Mouse (Mus musculus) bone marrow macrophage, adult 2 months (primary cell): ENCODE results near the gene Ubxn11. TPM values are rescaled to one million over a fixed set of nuclear protein-coding genes. Genes with fewer than 3 reads are reported as not detected.
A peak's percentile ranks its signal among the peaks of the same experiment; 100 is the strongest.

Experiments used
- H3K27ac ChIP-seq: 2 replicates; pipeline ENCODE4 v1.5.1; 2012; ENCODE audit warnings: low read depth, low read length; ENCODE audit not compliant: insufficient read depth
- H3K4me1 ChIP-seq: 2 replicates; pipeline ENCODE4 v1.6.1; 2012; ENCODE audit warnings: low read length; ENCODE audit not compliant: control insufficient read depth, insufficient read depth
- H3K4me3 ChIP-seq: 2 replicates; pipeline ENCODE4 v1.5.1; 2012; ENCODE audit warnings: mild to moderate bottlenecking, low read length, moderate library complexity; ENCODE audit not compliant: insufficient read depth
- CTCF ChIP-seq: IDR thresholded peaks from 2 replicates; pipeline ENCODE4 v1.5.1; 2012; ENCODE audit warnings: low read depth, mild to moderate bottlenecking, low read length, moderate library complexity
- POLR2A ChIP-seq: IDR thresholded peaks from 2 replicates; pipeline ENCODE4 v1.6.1; 2012; ENCODE audit warnings: mild to moderate bottlenecking, low read depth, low read length, borderline replicate concordance
- polyA plus RNA-seq: library from polyadenylated mRNA; stranded (reverse); fragments of >200 nt; gene quantifications from 2 replicates; pipeline ENCODE4 v1.2.4, GENCODE M21; 2012; ENCODE audit not compliant: missing spikeins, insufficient read depth, insufficient read length

Gene Ubxn11
- 2.5 and 5.8 TPM in 2 replicates for polyA plus RNA-seq

DNA sequence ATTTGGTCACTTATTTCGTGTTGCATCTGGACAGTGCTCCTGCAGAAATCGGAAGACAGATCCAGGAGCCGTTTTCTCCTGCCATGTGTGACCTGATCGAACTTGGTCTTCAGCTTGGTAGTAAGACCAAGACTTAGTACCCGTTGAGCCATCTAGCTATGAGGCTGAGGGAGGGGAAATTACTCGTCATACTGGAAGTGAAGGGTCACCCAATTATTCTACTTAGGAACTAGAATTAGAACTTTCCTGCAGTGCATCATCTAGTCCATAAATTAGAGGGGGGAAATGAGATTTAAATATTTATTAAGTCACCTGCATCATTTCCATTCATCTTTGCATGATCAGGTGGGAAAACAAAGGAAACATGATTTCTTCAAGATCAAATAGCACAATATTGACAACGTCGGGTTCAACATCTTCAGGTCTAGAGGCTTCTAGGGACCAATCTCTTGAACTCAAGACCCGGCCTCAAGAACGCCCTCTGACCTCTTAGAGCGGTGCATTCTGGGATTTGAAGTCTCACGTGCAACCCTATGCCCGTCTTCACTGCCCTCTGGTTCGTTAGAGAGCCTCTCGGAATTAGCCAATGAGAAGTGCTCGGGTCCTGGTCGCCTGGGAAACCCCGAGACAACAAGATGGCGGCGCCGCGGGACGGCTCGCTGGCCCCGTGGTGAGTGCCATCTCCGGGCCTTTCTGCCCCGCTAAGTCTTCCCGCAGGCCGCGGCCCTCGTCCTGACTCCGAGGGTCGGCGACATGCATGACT lies at the start of gene Ubxn11:
Gene Ubxn11 (plus strand): TSS at position 592 of the 763 bp plus-strand sequence.
- Histone ChIP-seq H3K4me1 (peaks cover 38% of the 10 kb centered on the region), H3K4me3 (peak within 1 kb of the TSS; percentile 96), H3K27ac (no peak within 1 kb of the TSS)
- no peak for TF ChIP-seq CTCF
- no peak for TF ChIP-seq POLR2A

DNA sequence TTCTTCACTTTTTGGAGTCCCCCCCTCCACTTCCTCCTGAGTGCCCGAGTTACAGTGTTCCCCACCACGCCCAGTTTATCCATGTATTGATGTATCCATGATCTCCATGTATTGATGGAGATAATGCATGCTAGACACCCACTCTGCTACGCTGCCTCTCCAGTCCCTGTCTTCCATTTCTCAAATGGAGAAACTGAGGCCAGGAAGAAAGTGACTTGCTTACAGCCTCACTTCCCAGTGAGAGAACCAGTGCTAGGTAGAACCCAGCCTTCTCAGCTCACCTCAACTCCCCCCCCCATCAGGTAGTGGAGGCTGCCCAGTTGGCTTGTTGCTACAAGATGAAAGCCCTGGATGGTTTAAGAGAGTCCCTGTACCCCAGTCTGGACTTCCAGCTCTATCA lies 48.8 kb upstream of the Ubxn11 start, which contains the start of gene Zfp683:
Gene Zfp683 (plus strand): TSS at position 301 of the 400 bp plus-strand sequence.
- no peak within 1 kb of the TSS for H3K4me3 ChIP-seq
- H3K4me1 ChIP-seq: no peaks in the 10 kb centered on the region
- no peak for TF ChIP-seq POLR2A
- no peak for TF ChIP-seq CTCF
- H3K27ac ChIP-seq: no peak within 1 kb of the TSS

DNA sequence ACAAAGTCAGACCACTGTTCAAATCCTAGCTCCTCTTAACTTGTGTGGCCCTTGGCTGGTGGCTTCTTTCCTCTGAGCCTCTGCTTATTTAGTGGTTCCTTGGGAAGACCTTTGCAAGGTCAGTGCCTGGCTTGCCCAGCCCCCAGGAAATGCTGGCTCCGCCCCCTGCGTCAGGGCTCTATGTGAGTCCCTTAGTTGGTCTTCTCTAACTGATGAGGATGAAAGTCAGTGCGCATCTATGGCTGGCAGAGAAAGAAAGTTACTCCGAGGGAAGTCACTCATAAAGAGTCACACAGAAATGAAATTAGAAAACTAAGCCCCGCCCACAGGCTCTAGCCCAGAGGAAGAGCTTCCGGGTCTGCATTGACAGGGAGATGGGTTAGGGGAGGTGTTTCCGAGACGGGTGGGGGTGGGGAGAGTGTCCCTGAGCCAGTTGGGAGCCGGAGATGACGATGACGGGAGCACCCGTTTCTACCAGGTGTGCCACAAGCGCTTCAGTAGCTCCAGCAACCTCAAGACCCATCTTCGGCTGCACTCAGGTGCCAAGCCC lies 44.1 kb upstream of the Ubxn11 start:
- Histone ChIP-seq H3K4me3 (peak overlapping the region; percentile 5; the same call in 1 of the 2 replicates), H3K4me1 (no peaks in the 10 kb centered on the region), H3K27ac (no peak overlapping the region)
- no peak for TF ChIP-seq POLR2A
- TF ChIP-seq CTCF: no peak

DNA sequence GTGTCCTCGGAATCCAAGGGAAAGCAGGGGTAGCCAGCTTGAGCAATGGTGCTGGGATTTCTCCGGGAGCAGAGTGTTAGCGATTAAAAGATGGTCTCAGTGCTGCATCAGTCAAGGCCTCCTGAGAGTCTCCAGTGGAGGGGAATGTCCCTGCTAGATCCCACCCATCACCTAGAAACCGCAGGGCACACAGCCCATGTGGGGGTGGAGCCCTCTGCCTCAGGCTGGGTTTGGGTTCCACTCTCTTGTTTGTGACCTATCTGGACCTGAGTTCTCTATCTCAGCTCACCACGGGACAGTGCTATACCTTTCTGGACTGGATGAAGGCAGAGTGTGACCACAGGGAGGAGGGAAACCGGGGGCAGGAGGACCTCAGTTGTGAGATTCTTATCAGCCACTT lies 43.5 kb upstream of the Ubxn11 start:
- no peaks in the 10 kb centered on the region for H3K4me1 ChIP-seq
- TF ChIP-seq POLR2A (no peak), CTCF (no peak)
- H3K4me3 ChIP-seq: no peak overlapping the region
- H3K27ac ChIP-seq: no peak overlapping the region

DNA sequence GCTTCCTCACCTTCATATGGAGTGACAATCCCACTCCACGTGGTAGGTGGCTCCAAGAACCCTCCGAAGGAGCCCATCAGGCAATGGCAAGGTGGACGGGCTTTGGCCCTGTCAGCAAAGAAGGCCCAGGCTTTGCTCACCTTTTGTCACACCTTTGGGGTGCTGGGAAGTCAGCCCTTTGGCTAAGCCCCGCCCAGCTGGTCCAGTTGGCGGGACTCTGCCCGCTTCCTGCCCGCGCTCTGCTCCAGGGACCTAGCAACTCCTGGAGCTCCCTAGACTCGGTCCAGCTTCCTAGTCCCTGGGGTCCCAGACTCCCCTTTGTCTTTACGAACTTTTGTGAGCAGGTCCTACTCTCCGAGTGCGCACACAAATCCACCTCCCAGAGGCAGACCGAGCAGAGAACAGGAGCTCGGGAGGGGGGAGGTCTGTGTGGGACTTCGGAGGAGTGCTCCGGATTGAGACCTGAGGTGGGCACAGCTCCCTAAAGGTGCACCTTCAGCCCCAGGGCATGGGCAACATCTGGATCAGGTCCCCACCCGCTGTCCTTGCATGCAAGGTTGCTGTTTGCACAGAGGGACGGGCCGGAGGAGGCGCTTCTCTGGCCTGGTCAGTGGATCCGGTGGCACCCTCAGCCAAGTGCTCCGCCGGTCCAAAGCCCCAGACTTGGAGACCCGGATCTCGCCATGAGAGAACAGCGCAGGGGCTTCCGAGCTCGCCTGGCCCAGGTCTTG lies 42.1 kb upstream of the Ubxn11 start, which contains the start of gene Crybg2:
Gene Crybg2 (plus strand): TSS at position 681 of the 731 bp plus-strand sequence.
- H3K4me3 ChIP-seq: no peak within 1 kb of the TSS
- H3K4me1 ChIP-seq: no peaks in the 10 kb centered on the region
- H3K27ac ChIP-seq: no peak within 1 kb of the TSS
- TF ChIP-seq POLR2A (no peak), CTCF (no peak)

DNA sequence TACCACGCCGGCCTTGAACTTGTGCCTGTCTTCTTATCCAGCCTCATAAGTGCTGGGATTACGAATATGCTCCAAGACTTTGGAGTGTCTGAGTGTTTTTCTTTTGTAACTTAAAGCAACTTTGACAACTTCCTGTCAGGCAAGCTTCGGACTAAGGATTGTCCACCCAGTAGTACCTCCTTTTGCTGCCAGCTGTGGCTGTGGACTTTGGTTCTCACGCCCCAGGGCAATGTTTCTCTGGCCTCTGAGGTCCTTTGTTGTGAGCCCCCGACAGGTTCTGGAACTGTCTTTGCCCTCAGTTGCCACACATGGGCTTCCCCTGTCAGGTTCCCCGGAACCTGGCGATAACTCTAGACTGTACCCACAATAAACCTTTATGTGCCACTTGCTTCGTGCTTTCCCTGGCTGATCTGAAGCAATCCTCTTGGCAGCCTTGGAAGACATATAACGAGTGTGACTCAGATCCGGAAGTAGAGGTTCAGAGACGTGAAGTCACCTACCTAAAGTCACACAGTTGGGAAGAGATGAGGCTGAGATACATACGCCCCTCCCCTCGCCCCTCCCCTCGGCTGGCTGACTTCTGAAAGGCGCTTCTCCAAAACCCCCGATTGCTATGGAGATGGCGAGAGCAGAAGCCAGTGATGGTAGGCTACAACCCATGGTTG lies 41.1 kb upstream of the Ubxn11 start:
- H3K4me3 ChIP-seq: no peak overlapping the region
- H3K27ac ChIP-seq: no peak overlapping the region
- TF ChIP-seq POLR2A (no peak), CTCF (no peak)
- no peaks in the 10 kb centered on the region for H3K4me1 ChIP-seq

DNA sequence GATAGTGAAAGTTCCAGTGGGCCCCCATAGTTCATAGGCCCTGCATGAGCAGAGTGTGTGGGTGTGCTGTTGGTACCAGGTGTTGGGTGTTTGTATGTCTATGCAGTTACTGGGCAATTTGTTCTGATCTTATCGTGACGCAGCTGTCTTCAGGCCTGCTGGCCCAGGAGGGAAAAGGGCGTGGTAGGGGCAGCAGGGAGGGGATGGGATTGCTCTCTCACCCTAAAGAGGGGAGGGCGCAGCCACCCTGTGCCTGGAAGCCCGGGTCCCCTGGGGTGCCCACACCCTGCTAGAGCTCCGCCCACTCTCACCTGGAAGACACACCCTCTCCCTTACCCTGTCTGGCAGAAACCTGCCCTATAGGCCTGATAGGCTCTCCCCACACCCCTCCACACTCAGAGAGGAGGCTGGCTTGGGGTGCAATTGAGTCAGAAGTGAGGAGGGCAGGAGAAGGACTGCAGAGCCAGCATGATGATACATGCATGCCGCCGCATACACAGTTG lies 40.4 kb upstream of the Ubxn11 start:
- no peak overlapping the region for H3K4me3 ChIP-seq
- no peaks in the 10 kb centered on the region for H3K4me1 ChIP-seq
- TF ChIP-seq CTCF: no peak
- H3K27ac ChIP-seq: no peak overlapping the region

DNA sequence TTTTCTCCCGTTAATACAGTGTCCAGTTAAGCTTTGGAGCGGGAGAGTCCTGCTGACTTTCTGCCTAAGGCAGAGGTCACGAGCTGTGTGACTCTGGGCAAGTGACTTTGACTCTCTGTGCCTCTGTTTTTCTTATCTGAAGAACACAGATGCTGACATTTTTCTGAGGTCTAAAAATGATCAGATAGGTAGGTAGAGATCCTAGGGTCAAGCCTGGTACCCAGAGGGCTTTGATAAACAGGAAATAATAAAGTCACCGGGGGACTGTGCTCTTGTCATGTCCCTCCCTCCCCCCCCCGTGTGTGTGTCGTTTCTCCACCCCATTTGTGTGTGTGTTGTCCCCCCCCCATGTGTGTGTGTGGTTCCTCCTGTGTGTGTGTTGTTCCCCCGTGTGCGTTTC lies 39.8 kb upstream of the Ubxn11 start:
- H3K27ac ChIP-seq: no peak overlapping the region
- no peak for TF ChIP-seq POLR2A
- no peak for TF ChIP-seq CTCF
- no peak overlapping the region for H3K4me3 ChIP-seq
- H3K4me1 ChIP-seq: no peaks in the 10 kb centered on the region

DNA sequence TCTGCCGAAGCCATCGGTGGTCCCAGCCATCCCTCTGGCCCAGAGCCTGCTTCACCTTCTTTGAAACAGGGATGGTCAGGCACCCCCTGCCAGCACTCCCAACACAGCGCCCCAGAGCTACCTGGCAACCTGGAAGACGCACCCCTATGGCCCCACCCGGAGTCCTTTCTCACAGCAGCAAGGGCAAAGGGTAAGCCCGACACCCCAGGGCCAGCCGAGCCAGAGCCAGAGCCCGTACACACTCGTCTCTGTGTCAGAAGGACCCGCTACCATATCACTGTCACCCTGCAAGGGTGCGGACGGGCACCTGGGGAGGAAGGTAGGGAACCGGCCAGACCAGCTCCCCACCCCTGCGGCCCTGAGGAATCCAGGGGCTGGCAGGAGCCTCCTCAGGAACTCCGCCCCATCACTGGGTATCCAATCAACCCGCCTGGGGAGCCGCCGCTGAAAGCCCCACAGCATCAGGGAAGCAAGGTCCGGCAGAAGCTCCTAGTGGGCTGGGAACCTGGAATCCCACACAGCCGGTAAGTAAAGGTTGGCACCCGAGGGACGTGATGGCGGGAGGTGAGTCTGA lies 36.9 kb upstream of the Ubxn11 start:
- TF ChIP-seq POLR2A: no peak
- TF ChIP-seq CTCF: no peak
- H3K27ac ChIP-seq: no peak overlapping the region
- no peaks in the 10 kb centered on the region for H3K4me1 ChIP-seq
- no peak overlapping the region for H3K4me3 ChIP-seq
